Mouse (Mus musculus) liver, embryonic 18 days (tissue): Measurements from ENCODE around the gene Mrgpra3. TPM values are rescaled to one million over a fixed set of nuclear protein-coding genes. Genes with fewer than 3 reads are reported as not detected.

ENCODE experiments used
- polyA plus RNA-seq: library from polyadenylated mRNA; depleted of rRNA; stranded (reverse); fragments of >200 nt; gene quantifications from 2 replicates; pipeline ENCODE4 v1.2.3, GENCODE M21; 2012; rRNA removed

Mrgpra3 gene
- polyA plus RNA-seq, result not detected in 2 replicates

GRCm38 (mm10) chr7:47601272-47601671 is at the start of gene Mrgpra3:
Mrgpra3 (minus strand) TSS chr7:47601372.

Other genes starting within 250 kb of the Mrgpra3 start
- not detected in 2 replicates for gene Mrgpra1, start 247.1 kb downstream of the Mrgpra3 start, polyA plus RNA-seq
- gene Mrgpra2a, start 149.2 kb downstream of the Mrgpra3 start, polyA plus RNA-seq, result 1.5 and 1.7 TPM in 2 replicates
- 5.8 and 6.3 TPM in 2 replicates for gene Mrgpra2b, start 72.5 kb downstream of the Mrgpra3 start, polyA plus RNA-seq